Mouse (Mus musculus) spleen, adult 2 months (tissue): ENCODE data around the gene Pdzrn4.

Experiments
- CTCF ChIP-seq: fragments of 200-500 bp; IDR thresholded peaks from 2 replicates; pipeline ENCODE4 v1.5.1; 2011; ENCODE audit warnings: mild to moderate bottlenecking, inconsistent platforms; ENCODE audit not compliant: insufficient read depth, insufficient read length, insufficient replicate concordance; ENCODE audit errors: extremely low read depth
- POLR2A ChIP-seq: fragments of 200-500 bp; IDR thresholded peaks from 2 replicates; pipeline ENCODE4 v1.6.1; 2011; ENCODE audit warnings: low read depth, low read length, inconsistent platforms

DNA sequence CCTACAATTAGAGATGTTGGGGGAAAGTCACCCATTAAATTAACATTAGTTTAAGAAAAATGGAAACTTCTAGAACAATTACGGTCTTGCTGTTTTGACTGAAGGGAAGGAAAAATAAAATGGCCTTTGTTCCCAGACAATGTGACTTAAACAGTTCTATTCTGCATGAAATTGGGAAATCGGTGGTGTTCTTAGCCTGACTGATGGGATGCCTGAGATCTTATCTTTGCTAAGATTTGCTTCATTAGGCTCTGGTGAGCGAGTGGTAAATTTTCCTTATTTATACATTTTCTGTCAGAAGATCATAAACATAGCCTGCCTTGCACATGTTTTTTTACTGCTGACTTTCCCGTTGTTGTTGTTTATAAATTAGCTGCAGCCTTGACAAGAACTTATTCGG lies 225.6 kb downstream of the Pdzrn4 start:
- TF ChIP-seq CTCF (no peak), POLR2A (no peak)
